Mouse (Mus musculus) 416B (cell line): ENCODE data around the gene Tmem184c.

Experiments used
- DNase-seq: peaks from one replicate; pipeline ENCODE4 v3.0.0; 2011; ENCODE audit warnings: low read depth

Tmem184c gene

DNA sequence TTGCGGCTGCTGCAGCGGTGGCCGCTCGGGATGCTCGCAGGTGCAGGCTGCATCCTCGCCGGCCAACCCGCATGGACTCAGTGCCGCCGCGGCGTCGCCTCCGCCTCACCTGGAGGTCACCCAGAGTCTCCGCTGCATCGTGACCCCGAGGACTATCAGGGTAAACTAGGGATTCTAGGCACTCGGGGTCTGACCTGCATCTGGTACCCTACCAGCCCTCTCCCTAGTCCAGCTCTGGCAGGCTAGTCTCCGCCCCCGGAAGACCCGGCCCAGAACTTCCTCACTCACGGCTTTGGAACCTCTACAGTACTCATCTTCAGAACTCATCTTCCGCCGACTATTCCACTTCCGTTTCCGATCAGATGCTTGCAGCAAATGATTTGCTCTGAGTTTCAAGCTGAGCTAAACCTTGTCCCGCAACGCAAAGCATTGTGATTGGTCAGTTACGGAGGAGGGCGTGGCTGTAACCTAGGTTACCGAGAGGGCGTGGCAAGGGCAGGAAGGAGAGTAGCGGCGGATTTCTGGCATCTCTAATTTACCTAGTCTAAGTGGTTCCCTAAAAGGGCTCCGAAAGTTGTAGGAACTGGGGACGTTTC, at the start of gene Tmem184c:
Gene Tmem184c (minus strand): TSS at position 325 of the 596 bp plus-strand sequence.
- DNase-seq: no peak

DNA sequence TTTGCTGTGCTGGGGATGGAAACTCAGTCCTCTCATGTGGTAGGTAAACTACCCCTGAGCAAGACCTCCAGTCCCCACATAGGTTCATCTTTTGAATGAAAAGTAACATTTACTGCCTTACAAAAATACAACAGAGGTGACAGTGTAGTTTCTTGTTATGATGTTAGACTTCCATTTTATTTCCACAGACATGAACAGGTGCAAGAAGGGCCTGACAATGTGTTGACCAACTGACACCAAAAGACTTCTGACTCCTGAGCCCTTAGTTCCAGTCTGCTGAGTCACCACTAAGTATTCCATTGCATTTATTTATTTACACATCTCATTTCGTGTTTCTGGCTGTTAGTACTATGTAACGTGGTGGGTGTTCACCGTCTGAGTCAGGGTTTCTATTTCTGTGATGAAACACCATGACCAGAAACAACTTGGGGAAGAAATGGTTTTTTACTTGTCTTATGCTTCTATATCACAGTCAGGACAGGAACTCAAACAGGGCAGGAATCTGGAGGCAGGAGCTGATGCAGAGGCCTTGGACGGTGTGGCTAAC, 49.1 kb upstream of the Tmem184c start:
- peak; percentile 7 for DNase-seq

DNA sequence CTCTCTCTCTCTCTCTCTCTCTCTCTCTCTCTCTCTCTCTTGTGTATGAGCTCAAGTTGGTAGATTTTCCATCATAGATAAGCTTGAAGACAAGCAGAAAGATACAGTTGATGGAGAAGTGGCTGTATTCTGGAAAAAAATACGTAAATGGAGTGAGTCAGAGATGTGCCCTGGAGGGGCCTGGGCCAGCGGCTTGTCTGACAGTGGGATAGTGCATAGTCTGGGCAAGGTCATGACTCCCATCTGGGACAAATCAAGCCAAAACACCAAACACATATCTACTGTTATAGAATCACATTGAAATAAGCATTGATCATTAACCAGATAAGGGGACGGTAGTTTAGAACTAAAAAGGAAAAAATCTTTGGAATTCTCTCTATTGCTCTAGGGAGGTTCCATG, 47.9 kb upstream of the Tmem184c start:
- DNase-seq: no peak

DNA sequence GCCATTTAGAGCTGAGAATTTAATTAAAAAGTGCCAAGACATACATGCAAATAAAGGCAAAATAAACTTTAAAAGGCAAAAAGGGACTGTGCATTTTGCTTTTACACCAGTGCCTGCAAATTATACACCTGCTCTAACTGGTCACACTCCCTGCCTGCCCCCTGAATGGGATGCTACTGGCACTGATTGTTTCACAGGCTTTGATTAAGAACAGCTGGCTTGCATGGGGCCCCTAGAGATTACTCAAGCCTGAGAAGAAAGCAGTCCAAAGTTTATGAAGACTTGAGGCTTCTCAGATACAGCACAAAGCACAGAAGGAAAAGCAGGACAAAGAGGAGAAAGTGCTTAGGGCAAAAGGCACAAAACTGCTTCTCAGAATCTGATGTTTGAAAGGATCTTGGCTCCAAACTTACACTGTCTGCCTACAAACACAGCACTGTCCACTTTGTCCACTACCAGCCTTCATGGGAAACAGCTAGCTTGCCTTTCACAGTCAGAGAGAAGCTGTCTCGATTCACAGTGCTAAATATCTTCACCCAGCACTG, 40.2 kb upstream of the Tmem184c start:
- DNase-seq: no peak

DNA sequence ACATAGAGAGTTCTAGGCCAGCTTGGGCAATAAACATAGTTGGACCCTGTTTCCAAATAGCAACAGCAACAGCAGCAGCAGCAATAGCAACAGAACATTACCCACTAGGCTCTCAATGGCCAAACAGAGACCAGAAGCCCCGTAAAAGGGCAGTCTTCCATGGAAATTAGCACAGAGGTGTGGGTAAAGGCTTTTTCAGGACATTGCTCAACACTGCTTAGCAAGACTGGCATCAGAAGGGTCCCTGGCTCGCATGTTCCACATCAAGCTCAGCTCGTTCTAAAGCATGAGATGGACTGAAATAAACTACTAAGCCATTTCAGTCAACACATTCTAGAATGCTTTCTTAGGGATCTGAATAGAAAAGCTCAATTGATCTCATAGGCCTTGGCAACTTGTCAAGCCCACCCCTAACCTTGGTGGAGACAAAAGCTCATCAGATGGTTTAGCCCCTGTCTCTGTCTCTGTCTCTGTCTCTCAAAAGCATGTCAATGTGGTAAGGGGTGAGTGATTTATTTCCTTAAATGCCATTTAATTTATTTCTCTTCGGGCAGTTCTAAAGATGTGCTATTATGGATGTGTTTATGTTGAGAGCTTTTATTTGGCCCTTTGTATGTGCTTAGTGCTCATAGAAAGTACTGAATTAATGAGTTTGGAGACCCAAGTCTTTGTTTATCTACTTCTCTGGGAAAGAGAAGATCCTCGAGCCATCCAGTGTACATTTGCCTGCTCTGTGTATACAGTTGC, 29.8 kb upstream of the Tmem184c start:
- DNase-seq: no peak

DNA sequence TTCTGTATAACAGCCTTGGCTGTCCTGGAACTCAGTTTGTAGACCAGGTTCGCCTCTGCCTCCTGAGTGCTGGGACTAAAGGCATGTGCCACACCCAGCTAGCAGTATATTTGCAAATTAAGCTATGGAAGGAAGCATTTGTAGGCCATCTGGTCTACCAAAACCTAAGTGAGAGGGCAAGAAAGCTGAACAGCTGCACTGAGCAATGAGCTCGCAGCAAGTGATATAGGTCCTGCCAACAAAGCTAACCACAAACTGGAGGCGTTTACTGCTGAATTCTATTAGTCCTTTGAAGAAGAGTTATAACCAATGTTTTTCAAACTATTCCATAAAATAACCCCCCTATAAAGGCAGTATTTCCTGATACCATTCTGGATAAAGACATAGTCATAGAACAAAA, 27.1 kb upstream of the Tmem184c start:
- DNase-seq: no peak

DNA sequence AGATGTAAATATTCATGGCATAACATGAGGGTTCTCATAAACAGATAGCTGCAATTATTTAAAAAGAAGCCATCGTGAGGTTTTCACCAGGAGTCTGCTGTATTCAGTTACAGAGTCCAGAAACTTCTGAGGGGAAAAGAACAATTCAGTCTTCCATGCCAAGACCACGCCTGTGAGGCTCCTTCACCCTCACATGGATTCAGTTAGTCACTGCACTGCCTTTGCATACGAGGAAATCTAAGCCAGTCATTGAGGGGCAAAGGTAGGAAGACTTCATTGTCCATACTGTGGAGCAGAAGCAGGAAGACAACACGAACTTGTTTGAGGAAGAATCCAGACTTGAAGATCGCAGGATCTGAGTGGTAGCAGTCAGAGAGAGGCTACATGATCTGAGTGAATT, 23.5 kb upstream of the Tmem184c start:
- no peak for DNase-seq

DNA sequence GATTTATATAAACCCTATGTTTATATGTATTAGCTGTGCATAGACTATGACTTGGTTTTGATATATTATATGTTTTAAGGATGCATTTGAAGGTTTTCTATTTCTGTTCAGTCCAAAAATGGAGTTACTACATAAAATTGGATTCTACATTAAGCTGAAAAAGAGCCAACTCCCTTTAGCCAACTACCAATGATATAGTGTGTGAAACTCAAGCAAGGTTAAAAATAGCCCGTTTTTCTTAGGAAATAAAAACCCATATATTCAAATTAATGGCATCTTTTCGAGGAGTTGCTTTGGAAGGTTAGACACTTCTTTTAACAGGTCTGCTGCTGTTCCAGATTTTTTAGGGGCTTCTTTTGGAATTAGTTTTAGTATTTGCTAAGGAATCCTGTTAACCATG, 22.7 kb upstream of the Tmem184c start:
- no peak for DNase-seq

DNA sequence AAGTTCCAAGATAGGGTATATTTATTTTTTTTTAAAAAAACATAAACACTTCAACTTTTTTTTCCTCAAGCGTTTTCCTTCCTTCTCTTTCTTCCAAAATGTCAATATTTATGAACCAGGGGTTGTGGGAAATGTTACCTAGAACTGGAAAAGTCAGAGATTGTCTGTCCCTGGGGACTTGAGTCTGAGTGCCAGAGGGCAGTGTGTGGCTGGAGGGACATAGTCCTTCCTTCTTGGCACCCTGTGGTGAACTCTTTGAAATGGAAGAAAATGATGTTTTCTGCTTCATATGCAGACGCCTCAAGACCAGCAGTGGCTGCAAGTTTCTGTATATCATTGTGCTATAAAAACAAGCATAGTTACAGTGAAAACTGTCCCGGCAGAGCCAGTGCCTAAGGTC, 20.2 kb upstream of the Tmem184c start:
- no peak for DNase-seq

DNA sequence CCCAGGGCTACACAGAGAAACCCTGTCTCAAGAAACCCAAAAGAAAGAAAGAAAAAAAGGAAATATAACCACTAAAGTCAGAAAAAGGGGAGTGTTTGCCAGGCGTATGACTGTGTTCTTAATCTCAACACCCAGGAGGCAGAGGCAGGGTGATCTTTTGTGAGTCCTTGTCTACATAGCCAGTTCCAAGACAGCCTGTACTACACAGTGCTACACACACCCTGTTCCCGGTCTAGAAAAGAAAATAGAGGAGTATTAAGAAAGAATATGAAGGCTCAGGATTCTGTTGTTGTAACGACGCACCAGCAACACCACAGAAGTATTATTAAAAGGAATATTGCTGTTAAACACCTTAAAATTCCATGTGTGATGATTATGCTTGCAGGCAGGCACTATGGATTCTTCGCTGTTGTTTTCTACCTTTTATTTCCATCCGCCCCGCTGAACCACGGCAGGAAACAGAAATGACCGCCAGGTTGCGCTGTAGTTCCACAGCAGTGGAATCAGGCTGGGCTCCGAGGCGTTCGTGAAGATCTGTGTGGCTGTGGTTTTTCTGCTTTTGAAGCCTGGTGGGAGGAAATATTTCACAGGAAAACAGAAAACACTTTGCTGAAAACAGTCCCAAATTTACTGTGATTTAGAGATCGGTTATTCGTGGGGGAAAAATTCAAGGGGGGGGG, 19.5 kb upstream of the Tmem184c start:
- DNase-seq: peak; percentile 75

DNA sequence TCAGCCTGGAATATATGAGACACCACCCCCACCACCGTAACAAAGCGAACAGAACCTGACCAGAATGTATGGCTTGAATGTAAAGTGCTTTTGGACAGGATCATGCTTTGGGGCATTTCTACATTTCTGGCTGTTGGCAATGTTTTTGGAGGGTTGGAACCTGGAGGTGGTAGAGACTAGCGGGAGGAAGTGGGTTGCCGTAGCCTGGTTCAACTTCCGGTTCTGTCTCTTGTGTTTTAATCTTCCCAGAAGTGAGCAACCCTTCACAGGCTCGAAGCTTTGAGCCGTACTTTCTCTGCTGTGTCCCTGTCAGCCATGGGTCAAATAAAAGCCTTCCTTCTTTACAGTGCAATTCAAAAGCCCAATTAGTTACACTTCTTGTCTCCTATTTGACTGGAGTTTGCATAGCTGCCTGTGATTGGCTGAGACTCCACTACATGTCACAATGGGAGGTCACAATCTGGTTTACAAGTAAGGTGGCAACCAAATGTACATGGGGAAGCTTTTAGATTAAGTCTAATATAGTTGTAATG, 13.2 kb upstream of the Tmem184c start:
- peak; percentile 28 for DNase-seq

DNA sequence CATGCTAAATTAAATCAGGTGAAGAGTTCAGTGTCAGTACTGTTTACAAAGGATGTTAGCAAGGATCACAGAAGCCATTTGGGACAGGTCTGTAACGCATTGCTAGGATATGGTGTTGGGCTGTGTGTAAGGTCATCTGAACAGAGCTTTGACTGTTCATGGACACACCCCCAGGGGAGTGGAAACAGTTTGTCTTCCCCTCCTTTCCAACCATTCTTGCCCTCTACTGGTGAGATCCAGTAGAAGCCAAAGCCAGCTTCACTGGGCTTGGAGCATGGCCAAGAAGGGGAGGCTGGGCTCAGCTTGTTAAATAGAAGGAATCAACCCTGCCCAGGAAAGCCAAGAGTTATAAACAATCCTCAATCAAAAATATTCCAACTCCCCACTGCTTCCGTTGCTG, 7.4 kb upstream of the Tmem184c start:
- DNase-seq: peak; percentile 55

DNA sequence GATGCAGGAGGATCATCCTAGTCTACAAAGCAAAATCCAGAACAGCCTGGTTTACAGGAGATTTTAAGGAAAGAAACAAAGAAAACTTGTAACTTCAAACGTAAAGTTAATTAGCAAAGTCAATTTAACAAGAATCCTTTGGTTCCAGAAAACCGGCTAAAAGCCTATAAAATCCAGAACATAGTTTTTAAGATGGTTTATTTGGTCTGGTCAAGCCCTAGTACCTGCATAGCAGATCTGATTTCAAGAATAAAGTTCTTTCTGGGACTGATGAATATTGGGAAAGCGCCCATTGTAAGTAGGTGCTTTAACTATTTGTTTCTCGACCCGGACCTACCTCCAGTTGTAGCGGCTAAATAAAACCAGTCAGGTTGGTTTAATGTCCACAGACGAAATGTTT, 877 bp downstream of the Tmem184c start:
- DNase-seq: no peak

DNA sequence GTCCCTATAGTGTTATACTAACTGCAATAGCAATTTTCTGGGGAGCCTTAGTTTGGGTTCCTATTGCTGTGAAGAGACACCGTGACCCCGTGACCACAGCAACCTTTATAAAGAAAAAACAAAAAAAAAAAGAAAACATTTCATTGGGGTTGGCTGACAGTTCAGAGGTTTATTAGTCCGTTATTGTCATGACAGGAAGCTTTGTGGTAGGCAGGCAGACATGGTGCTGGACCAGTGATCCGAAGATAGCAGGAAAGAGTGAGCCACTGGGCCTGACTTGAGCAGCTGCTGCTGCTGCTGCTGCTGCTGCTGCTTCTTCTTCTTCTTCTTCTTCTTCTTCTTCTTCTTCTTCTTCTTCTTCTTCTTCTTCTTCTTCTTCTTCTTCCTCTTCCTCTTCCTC, 26.3 kb downstream of the Tmem184c start:
- DNase-seq: peak; percentile 59

DNA sequence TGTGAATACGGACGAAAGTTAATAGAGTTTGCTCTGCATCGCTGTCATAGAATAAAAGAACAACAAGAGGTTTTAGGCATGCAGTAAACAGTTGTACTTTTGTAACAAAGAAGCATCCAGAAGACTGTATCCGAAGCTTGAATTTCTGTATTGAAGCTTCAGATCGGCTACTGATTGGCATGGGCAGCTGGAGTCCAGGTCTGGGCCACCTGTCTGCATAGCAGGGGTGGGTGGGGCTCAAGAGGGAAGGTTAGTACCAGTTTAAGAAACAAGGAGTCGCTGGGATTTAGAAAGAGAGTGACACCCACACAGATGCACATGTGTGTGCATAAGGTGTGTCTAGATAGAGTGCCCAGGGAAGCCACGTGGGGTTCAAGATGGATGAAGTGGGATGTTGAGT, 32.8 kb downstream of the Tmem184c start:
- no peak for DNase-seq

DNA sequence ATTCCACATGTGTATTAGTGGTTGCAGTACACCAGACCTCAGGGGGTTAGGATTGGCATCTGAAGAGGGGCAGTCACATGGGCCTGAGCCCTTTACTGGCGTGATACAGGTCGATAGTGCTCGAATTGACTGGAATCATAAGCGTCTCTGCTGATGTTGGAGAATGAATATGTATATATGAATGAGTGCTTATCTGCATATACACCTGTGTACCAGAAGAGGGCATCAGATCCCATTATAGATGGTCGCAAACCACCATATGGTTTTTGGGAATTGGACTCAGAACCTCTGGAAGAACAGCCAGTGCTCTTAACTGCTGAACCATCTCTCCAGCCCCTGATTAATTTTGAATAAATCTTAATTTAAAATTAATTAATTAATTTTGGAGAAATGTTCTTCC, 36.3 kb downstream of the Tmem184c start:
- peak; percentile 12 for DNase-seq

DNA sequence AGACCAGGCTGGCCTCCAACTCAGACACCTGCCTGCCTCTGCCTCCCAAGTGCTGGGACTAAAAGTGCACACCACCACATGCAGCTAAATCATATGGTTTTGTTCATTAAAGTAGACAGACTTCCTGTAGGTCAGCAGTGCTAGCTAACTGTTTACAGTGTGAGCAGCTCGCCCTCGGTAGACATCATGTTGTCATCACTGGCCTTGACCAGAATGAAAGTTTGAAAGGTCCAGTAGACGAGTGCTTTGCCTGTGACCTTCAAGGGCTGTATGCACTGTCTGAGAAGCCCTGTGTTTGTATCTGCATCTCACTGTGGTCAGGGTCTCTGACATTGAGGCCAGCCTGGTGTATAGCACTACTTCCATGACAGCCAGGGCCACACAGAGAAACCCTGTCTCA, 49.1 kb downstream of the Tmem184c start:
- DNase-seq: no peak

DNA sequence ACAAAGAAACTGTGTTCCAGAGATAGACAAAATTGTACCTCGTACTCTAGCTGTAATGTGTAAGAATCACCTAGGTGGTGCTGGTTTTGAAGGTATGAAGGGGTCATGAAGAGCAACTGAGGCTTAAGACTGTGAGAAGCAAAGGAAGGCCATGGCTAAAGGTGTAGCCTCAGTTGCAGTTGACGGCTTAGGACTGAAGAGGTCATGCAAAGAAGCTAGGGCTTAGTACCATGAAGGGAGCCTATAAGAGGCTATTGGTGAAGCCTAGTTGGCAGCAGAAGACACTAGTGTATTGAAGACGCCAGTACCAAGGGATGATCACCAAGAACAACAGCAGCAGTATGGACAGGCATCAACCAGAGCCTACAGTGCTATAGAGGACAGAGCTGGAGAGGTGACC, 58.0 kb downstream of the Tmem184c start:
- DNase-seq: no peak

DNA sequence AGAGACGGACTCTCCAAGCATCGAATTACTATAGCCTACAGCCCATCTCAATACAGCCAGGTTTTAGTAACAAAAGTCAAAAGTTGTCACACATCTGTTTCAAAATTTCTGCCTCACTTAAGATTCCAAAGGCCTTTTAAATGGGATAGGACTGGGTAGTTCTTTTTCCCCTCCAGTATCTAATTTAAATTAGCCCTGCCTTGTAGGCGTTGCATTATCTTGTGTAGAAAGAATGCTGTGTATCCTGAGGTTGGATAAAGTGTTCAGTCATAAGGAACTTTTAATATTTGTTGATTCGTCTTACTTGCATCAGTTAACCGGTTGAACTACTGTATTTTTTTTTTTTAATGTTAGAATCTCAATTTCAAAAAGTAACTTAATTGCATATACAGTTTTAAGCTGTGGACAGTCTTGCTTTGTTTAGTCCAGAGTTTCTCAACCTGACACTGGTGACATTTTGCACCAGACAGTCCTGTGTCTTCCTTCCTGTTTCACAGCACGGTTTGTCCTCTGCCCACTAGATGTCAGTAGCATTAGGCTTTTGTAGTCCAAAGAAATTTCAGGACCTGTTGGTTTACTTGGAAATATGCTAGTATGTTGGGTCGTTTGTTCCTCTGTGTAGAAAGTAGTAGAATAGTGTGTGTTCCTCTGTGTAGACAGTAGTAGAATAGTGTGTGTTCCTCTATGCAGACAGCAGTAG, 60.5 kb downstream of the Tmem184c start:
- peak; percentile 86 for DNase-seq

DNA sequence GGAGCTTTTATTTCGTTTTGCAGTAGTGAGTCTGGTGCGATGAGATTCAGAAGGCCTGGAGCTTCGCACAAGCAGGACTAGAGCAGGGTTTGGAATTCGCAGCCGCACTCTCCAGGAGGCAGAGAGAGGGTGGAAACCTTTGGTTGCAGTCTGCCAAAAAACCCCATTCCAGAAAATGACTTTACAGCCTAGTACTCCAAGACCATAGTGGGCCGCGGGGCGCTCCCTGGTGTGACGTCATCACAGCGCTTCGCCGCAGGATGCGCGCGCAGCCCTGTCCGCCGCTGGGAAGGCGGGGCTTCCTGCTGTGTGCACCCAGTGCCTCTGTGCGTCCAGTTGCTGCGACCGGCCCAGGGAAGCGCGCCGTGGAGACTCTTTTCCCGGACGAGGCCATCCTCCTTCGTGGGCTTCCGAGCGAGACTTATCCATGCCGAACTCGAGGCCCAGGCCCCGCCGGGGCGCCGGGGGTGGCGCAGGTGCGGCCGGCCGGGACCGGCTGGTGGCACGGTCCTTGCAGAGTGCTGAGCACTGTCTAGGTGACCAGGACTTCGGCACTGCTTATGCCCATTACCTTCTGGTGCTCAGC, 61.3 kb downstream of the Tmem184c start, which contains the start of gene Prmt9:
Gene Prmt9 (plus strand): TSS at position 277 of the 586 bp plus-strand sequence.
- DNase-seq: peak; percentile 89
